Mouse (Mus musculus) monocyte, adult 2 months (primary cell): Measurements from ENCODE around the gene Fam126a.
A peak's percentile ranks its signal among the peaks of the same experiment; 100 is the strongest.

Experiments used
- DNase-seq, 2 experiments: peaks; one replicate each; pipeline ENCODE4 v3.0.0; 2022; ENCODE audit warnings: low spot score in 2 of 2, low read depth in 1 of 2

Fam126a gene

DNA sequence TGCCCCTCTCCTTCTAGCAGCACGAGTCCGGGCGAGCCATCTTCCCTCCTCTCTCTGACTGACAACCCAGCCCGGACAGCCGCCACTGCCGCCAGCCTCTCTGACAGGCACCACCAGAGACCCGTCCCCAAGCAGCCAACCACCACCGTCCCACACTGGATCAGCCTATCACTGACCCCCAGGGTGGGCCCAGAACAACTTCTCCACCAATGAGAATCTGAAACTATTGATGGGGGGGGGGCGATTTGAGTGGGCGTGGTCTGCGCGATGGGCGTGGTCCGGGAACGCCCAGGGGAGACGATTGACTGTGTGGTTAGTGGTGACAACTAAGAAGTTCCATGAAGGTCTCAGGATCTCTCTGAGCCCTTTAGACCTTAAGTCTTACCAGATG is at the start of gene Fam126a:
TSS of gene Fam126a (minus strand) at position 112 of the 391 bp plus-strand sequence.
- DNase-seq = peak; percentile 82 to 86

DNA sequence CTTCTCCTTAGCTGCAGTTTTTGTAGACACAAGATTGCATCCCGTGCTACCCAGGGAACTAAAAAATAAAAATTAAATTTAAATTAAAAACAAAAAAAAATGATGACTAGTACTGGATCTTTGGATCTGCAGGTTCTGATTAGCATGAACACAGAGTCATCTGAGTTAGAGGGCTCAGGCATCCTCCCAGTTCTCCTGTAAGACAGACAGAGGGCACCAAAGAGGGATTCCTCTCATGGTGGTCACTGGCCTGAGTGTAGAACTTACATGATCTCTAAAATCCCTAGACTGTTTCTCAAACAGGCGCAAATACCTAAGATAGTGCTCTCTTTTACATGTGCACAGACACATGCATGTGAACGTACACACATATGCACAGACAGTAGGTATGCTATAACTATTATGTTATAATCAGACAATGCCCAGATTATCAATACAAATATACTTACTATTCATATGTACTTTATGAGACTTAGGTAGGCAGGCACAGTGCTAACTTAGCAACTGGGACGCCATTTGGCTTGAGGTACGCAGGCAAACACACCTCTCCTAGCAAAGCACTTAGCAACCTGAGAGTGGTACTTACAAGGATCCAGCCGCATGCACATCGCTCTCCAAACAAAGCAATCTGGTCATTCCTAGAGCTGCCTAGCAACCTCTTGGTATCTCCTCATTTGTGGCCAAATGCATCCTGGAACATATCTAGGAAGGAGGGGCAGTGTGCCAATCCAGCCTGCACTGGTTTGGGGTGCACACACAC is 48.1 kb upstream of the Fam126a start:
- DNase-seq = no peak

- no peak for DNase-seq
Observed at GRCm38 (mm10) chr5:24077739-24078306, 47.3 kb upstream of the Fam126a start.

GRCm38 (mm10) chr5:24076986-24077718 is 46.7 kb upstream of the Fam126a start:
- DNase-seq = peak in 1 of 2 experiments; percentile 10

DNA sequence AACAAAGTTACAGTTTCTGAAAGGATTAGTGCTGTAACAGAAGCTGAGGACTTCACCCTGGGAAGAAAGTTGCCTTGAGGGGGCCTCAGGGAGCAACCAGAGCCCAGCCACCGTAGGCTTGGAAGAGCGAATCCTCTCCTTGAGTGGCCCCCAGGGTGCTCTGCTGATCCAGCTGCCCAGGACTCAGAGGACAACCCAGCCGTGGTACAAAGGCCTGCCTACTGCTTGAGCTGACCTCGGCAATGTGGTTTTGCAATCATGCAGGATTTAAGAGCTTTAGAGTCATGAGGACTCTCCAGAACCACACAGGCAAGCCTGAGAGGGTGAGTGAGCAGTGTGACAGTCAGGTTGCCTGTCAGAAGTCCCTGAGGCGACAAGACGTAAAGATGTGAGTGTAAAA is 41.5 kb upstream of the Fam126a start:
- no peak for DNase-seq

DNA sequence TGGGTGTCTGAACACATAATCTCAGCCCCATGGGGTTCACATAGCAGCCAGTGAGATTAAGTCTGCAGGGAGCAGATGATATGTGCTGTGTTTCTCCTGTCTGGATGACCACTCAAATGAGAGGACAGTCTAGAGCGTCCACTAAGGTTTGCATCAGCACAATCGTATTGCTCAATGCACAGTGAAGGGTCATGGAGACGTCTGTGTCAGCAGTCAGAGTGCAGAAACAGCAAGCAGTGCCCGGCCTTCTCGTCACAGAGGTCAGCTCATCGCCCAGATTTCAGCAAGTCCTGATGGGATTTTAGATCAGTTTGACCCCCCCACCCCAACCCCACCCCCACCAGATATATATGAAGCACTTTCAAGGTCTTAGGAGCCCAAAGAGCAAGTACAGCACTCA is 38.5 kb upstream of the Fam126a start:
- no peak for DNase-seq

GRCm38 (mm10) chr5:24063545-24063944 is 33.1 kb upstream of the Fam126a start:
- no peak for DNase-seq

- DNase-seq = no peak
Observed at GRCm38 (mm10) chr5:24063034-24063433, 32.5 kb upstream of the Fam126a start.

- DNase-seq = no peak
Observed at GRCm38 (mm10) chr5:24060949-24061348, 30.5 kb upstream of the Fam126a start.

DNA sequence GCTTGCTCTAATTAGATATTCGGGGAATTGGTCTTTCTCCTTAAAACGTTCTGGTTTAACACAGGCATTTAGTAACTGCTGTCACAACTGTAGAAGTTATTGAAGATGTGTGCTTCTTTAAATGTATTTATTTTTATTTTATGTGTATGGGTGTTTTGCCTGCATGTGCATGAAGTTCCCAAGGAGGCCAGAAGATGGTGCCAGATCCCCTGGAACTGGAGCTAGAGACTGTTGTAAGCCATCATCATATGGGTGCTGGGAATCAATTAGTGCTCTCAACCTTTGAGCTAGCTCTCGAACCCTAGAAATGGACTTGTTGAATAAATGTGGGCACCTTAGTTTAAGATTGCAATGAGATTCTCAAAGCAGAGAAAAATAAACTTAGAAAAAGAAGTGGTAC is 27.1 kb upstream of the Fam126a start:
- DNase-seq = no peak

GRCm38 (mm10) chr5:24056865-24057264 is 26.4 kb upstream of the Fam126a start:
- DNase-seq = no peak

- no peak for DNase-seq
Observed at GRCm38 (mm10) chr5:24054382-24054781, 23.9 kb upstream of the Fam126a start.

DNA sequence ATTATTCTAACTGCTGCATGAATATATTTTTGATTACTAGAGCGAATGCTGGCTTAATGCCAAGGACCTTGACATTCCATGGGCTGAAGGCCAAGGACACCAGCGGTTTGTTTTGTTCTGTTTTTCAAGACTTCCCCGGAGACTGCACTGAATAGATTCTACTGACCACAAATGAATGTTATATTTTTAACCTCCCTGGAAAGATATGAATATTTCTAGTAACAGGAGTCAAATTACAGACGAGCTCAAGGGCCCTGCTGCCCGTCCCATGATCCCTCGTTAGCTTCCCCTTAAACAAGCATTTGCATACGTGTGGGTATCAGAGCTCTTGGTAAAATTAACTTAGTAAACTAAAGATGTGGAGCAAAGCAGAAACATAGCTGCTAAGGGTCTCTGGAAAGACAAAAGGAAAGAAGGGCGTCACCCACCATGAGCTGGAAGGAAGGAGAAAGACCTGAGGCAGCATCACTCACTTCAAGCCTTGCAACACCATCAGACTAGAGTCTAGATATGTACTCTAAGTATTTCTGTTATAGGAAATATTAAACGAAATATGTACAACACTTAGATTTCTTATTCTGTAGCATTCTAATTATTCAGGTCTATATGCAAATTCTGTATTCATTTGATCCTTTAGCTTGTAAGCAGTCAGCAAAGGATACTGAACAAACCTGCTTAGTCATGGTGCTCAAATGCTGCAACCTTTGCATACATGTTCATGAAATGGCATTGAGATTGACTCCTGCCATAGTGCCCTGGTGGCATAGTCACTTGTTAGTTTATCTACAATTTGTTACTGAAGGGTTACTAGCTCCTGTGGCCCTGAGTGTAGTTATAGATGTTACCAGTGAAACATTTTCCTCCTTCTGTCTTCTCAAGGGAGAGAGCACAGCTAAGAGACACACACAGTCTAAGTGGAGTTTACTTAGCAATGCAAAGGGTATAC is 23.0 kb upstream of the Fam126a start:
- no peak for DNase-seq

DNA sequence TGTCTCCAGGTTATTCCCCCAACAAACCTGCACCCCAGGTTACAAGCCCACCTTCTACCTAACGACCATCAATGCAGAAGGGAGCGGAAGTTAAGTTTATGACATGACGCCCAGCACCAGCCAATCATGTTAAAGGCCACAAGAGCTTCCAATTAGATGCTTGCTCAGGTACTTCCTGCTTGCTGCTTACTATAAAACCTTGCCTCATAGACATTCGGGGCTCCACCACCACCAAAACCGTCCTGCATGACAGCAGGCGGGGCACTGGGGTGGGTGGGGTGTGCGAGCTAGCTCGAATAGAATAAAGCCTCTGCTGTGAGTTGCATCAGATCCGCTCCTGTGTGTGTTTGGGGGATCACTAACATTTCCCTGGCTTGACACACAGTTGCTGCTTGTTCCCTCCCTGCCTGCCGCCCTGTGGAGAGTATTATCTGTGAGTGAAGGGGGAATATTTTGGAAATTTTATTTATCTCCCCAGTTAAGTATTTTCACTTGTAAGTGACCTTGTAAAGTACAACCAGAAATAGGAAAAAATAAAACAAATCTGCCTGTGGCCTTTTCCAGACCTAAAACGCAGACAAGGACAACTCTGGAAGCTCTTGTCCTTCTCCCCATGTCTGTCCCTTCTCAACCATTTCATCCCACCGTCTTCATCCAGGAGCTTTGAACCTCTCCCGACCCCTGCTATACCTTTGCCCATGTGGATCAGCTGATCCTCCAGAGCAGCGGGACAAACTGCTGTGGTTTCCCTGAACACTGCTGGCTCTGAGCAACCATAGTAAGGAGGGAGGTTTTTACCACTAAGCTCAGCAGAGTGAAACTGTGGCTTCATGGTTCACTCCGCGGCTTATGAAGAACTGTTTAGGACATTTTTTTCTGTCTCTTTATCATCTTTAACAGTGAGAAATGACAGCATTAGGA is 21.5 kb upstream of the Fam126a start:
- no peak for DNase-seq

- no peak for DNase-seq
Observed at GRCm38 (mm10) chr5:24047821-24048220, 17.3 kb upstream of the Fam126a start.

- no peak for DNase-seq
Observed at GRCm38 (mm10) chr5:24047001-24047400, 16.5 kb upstream of the Fam126a start.

DNA sequence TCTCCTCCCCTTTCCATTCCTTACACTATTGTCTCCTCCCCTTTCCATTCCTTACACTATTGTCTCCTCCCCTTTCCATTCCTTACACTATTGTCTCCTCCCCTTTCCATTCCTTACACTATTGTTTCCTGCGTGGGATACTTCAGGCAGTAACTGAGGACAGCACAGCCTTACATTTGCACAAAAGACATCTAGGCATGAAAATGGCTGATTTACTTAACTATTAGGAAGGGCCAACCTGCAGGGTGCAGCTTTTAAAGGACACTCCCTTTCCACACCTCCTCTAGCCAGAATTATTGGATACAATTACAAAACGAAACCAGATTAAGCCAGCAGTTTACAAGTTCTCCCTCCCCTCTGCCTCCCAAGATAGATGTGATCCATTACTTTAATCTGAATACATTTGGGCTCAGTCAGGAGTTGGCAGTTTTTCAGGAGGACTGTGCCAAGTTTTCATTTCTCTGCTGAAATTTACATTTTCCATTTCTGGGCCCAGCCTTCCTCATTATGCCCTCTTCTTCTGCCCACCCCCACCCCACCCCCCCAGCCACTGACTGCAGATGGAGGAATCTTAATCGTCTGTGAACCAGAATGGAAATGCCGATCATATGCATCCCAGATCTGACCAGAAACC is 15.6 kb upstream of the Fam126a start:
- no peak for DNase-seq

DNA sequence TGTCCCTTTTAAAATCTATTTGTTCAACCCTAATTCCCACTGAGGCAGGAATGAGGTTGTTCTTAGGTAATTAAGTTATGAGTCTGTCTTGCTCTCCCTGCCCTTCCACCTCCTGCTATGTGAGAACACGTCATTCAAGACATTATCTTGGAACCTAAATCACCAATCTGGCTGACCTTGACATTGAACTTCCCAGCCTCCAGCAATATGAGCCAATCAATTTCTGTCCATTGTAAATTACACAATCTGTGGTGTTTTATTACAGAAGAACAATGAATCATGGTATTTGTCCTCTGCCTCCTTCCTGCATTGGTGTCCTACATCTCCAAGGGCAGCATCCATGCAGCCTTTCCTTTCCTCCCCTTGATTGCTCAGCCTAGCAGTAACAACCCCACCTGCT is 13.9 kb upstream of the Fam126a start:
- DNase-seq = no peak

DNA sequence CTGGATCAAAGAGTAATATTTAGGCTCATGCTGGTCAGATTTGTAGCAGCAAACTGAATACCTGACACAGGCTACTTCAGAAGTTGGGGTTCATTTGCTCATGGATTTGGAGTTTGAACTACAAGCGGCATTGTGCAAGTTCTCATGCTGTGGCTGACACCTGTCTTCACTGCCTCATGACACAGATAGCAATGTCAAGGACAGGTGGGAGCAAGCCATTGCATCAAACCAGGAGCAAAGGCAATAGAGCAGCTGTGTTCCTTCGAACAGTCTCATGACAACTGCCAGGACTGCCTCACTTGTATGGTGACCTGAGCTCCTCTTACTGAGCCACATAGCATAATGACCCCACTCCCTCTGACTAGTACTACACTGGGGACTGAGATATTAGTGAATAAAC is 12.9 kb upstream of the Fam126a start:
- DNase-seq = no peak
